Mouse (Mus musculus): Measurements from ENCODE around the gene Dglucy.
A peak's percentile ranks its signal among the peaks of the same experiment; 100 is the strongest.

Gene Dglucy

DNA sequence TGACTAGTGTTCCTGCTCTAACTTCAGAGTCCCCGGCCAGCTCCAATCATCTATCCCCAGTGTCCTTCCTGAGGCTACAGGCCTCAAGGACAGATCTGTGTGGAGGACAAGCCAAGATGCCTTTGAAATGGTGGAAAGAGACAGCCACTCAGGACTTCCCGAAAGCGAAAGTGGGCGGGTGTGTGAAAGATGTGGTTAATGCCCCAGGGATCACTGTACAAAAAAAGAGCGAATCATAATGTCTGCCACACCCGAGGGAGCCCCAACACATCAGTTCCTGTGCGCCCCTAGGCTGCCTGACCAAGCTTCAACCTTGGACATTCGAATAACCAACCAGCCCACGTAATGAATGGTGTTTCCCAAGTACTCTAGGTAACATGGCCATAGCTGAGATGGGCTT, 149.4 kb downstream of the Dglucy start:
- no peak for DNase-seq (ENCODE audit: low read depth)

DNA sequence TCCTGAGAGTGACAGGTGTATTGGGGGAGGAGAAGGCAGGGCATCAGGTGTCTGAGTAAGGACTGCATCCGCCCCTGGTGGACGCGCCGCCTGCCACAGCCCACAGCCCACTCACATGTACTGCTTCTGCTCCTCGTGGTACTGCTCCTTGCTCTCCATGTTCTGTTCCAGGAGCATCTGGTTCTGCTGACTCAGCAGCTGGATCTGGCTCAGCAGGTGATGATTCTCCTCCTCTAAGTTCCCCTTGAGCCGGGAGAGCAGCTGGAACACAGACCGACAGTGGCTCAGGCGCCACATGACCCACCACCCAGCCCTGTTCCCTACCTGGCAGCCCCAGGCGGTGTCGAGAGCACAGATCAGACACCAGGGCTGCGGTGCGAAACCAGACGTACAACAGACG, 152.8 kb downstream of the Dglucy start:
- DNase-seq (ENCODE audit: low read depth), result no peak

DNA sequence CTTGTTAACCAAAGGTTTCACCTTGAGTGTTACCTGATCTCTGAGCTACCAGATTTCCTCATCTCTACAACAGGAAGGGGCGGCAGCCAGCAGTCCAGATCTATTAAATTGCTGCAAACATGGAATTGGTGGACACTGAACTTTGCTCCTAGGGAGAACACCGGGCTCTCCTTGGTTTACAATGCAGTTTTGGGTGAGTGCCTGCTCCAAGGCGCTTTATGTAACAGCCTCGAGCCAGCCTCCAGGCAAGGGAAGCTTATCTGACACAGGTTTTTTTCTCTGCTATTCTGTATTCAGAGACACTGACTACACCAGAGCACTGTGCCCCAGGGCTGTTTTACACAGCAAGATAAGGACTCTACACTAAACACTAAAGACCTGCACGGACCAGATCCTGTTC, 155.9 kb downstream of the Dglucy start:
- no peak for DNase-seq (ENCODE audit: low read depth)

DNA sequence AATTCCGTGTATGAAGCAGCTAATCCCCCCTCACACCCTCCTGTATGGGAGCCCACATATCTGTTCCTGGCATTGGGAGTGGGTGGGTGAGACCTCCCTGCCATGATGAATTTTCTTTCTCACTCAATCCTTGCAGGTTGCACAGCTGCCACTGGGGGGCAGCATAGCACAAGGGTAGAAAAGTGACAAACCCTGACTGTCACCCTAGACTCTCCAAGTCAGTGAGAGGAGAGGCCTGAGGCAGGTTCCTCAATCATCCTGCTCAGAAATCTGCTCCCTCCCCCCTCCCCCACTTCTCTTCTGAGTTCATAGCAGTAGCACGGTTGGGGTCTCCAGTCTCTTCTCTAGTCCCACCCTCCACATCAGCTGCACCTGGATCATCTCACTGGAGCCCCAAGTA, 157.3 kb downstream of the Dglucy start:
- peak; percentile 70 for DNase-seq (ENCODE audit: low read depth)

DNA sequence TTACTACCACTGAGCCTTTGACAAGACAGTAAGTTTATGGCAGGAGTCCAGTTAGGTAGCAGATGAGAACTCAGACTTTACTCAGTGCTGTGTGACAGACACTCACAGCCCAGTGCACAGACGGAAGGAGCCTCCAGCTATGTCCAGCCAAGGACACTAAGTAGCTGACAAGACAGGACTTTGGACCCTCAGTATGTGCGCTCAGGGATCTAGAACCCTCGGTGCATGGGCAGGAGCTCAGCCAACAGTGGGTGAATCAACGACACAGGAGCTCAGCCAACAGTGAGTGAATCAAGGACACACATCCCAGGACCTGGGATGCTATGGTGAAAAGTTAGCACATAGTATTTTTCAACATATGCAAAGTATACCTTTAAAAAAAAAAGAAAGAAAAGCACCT, 157.9 kb downstream of the Dglucy start:
- DNase-seq (ENCODE audit: low read depth), result no peak

DNA sequence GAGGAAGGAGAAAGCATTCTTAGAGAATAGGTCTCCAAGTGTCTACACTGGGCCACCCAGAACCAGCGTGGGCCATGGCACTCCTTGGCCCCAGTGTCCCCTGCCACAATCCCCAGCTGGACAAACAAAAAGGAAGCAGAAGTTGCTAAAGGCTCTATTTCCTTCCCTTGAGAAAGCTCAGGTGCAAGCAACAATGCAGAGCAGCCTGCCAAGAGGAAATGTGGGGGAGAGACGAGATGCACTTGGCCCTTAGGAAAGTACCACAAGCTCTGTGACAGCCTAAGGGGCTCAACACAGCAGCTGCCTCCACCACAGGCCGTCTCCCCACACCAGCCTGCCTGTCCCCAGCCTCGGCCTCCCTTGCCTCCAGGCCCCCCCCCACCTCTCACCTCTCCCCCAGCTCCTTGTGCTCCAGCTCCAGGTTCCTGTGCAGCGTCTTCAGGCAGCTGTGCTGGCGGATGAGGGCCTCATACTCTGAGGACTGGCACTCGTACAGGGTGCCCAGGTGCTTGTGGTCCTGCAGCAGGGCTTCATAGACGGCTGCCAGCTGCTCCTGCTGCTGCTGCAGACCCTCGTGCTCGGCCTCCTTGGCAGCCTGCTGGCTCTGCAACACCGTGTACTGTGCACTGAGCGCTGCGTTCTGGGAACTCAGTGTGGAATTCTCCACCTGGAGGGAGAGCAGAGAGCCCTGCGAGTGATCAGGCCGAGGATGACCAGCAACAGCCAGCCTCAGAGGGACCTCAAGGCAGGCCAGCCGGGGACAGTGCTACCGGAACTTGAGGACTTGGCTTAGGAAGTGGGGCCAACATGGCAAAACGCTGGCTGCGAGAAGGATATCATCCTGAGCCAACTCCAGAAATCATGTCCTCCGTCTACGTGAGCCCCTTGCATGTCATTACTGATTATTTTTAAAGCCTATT, 158.8 kb downstream of the Dglucy start:
- no peak for DNase-seq (ENCODE audit: low read depth)

DNA sequence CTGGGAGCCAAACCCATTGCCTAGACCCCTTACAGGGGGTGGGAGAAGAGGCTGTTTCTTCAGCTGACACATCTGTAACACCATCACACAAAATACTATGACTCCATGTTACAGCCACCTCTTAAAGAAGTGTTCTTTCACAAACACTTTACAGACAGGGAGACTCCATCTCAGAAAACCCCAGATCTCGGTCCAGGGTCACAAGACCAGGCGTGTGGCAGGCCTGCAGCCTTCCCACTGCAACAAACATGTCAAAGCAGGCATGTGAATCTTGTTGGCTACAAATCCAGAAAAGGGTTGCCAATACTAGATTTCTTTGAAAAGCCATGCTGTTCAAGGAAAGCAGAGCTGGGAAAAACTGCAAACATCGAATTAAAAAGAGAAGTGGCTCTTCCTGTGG, 162.5 kb downstream of the Dglucy start:
- DNase-seq (ENCODE audit: low read depth), result no peak

DNA sequence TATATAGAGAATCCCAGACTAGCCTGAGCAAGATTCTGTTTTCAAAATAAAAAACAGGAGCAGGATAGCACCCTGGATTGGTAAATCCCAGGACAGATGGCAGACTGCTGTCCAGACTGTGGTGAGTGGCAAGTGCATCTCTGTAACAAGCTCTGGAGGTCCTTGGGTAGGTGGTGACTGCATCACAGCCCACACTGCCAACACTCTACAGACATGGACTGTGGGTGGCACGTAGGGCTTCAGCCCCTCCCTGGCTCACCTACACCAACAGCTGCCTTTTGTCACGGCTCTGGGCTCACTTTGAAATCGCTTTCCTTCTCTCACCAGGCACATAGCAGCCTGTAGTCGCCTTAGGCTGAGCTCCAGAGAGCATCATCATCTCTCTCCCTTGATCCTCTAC, 164.3 kb downstream of the Dglucy start:
- DNase-seq (ENCODE audit: low read depth), result no peak

DNA sequence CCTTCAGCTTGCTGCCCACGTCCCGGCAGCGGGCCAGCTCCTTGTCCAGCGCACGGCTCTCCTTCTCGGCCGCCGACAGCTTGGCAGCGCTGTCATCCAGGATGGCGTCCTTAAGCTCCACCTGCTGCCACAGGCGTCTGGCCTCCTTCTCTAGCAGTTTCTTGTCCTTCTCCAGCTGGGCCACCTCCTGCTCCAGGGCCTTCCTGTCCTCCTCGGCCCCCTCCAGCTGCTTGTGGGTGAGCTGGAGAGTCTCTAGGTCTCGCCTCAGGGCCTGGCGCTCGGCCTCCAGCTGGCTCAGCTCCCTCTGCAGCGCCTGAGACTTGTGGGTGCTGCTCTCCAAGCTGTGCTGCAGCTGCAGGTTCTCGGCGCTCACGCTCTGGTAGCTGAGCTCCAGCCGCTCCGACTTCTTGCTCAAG, 166.1 kb downstream of the Dglucy start:
- no peak for DNase-seq (ENCODE audit: low read depth)

DNA sequence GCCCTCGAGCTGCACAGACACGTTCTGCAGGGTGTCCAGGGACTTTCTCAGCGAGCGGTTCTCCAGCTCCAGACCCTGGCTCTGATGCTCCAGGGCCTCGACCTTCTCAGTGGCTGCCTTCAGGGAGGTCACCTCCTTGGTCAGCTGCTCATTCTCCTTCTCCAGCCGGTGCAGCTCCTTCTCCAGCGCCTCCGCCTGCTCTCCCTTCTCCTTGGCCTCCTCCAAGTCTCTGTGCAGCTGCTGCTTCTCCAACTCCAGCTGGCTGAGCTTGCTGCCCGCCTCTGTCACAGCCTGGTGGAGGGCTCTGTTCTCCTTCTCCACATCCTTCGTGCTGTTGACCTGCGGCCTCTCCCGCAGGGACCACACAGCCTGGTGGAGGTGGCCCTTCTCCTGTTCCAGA, 166.6 kb downstream of the Dglucy start:
- no peak for DNase-seq (ENCODE audit: low read depth)

DNA sequence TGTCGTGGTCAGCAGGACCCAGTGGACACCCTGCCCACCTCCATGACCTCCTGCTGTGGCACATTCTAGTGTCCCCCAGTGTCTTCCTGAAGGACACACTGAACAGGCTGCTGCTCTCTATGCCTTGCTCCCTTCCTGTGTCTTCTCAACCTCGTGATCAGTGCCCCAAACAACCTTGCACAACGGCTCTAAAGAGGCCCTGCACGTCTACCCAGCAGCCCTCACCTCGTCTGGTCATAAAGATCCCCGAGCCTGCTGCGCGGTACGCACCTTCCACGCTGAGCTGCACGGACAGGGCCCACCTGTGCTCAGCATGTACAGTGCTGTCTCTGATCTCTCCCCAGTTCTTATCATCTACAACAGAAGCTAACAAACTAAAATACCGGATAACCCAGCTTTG, 167.1 kb downstream of the Dglucy start:
- no peak for DNase-seq (ENCODE audit: low read depth)

Data from 416B (cell line).